Mouse (Mus musculus) MEL (cell line): Measurements from ENCODE around the gene 1500015O10Rik. TPM values are rescaled to one million over a fixed set of nuclear protein-coding genes. Genes with fewer than 3 reads are reported as not detected.

Source experiments
- DNase-seq: peaks from one replicate; pipeline ENCODE4 v3.0.0; 2011; ENCODE audit warnings: low read depth, low spot score
- H3K27ac ChIP-seq: 2 replicates; pipeline ENCODE4 v1.5.1; 2012; ENCODE audit warnings: low read depth, mild to moderate bottlenecking, control low read depth, low read length, moderate library complexity; ENCODE audit not compliant: control insufficient read depth
- H3K27me3 ChIP-seq, 2 experiments: fragments of 150-350 bp in 1 of 2; sonication (generic) in 1 of 2; 2 replicates each; pipeline ENCODE4 v1.6.1; 2012; ENCODE audit warnings: low read length in 2 of 2, mild to moderate bottlenecking in 2 of 2, improper control_type of control experiment in 1 of 2, moderate library complexity in 1 of 2; ENCODE audit not compliant: insufficient read depth in 2 of 2, control insufficient read depth in 1 of 2
- H3K36me3 ChIP-seq, 2 experiments: 2 replicates each; pipeline ENCODE4 v1.6.1; 2012 to 2014; ENCODE audit warnings: low read length in 2 of 2, improper control_type of control experiment in 1 of 2, inconsistent platforms in 1 of 2, mild to moderate bottlenecking in 1 of 2; ENCODE audit not compliant: insufficient read depth in 2 of 2, control insufficient read depth in 1 of 2
- H3K4me1 ChIP-seq, 2 experiments: fragments of 150-350 bp in 1 of 2; sonication (generic) in 1 of 2; 2 replicates each; pipeline ENCODE4 v1.6.1; 2012; ENCODE audit warnings: low read length in 2 of 2, improper control_type of control experiment in 1 of 2, mild to moderate bottlenecking in 1 of 2; ENCODE audit not compliant: insufficient read depth in 2 of 2, control insufficient read depth in 1 of 2
- H3K4me3 ChIP-seq, 2 experiments: fragments of 150-350 bp in 1 of 2; sonication (generic) in 1 of 2; 2 replicates each; pipeline ENCODE4 v1.5.1; 2012; ENCODE audit warnings: low read depth in 2 of 2, low read length in 2 of 2, mild to moderate bottlenecking in 2 of 2, moderate library complexity in 2 of 2, control low read depth in 1 of 2, improper control_type of control experiment in 1 of 2; ENCODE audit not compliant: control insufficient read depth in 1 of 2, insufficient read depth in 1 of 2
- H3K79me2 ChIP-seq: 2 replicates; pipeline ENCODE4 v1.6.1; 2012; ENCODE audit warnings: mild to moderate bottlenecking, low read length, moderate library complexity; ENCODE audit not compliant: control insufficient read depth, poor library complexity, insufficient read depth
- H3K9ac ChIP-seq: 2 replicates; pipeline ENCODE4 v1.6.1; 2012; ENCODE audit warnings: low read depth, mild to moderate bottlenecking, control low read depth, low read length, moderate library complexity; ENCODE audit not compliant: control insufficient read depth, poor library complexity, severe bottlenecking
- H3K9me3 ChIP-seq: fragments of 150-350 bp; sonication (generic); replicated peaks from 2 replicates; pipeline ENCODE4 v1.6.1; 2012; ENCODE audit warnings: mild to moderate bottlenecking, low read length, improper control_type of control experiment, moderate library complexity; ENCODE audit not compliant: insufficient read depth
- CTCF ChIP-seq, 3 experiments: IDR thresholded peaks in 2 of 3; conservative IDR thresholded peaks in 1 of 3; 2 replicates each; pipeline ENCODE4 v1.5.1; 2011 to 2012; ENCODE audit warnings: low read length in 3 of 3, low read depth in 2 of 3, mild to moderate bottlenecking in 2 of 3, improper control_type of control experiment in 1 of 3, inconsistent platforms in 1 of 3, mixed read lengths in 1 of 3, moderate library complexity in 1 of 3; ENCODE audit not compliant: control insufficient read depth in 1 of 3, insufficient read depth in 1 of 3, poor library complexity in 1 of 3, severe bottlenecking in 1 of 3
- E2F4 ChIP-seq: IDR thresholded peaks from 2 replicates; pipeline ENCODE4 v1.6.1; 2011; ENCODE audit warnings: low read depth, low read length, improper control_type of control experiment, borderline replicate concordance
- EP300 ChIP-seq, 2 experiments: IDR thresholded peaks; 2 replicates each; pipeline ENCODE4 v1.6.1; 2011; ENCODE audit warnings: improper control_type of control experiment in 2 of 2, low read length in 2 of 2, low read depth in 1 of 2, mild to moderate bottlenecking in 1 of 2
- ETS1 ChIP-seq: IDR thresholded peaks from 2 replicates; pipeline ENCODE4 v1.6.1; 2012; ENCODE audit warnings: low read depth, mild to moderate bottlenecking, inconsistent platforms, low read length, improper control_type of control experiment, moderate library complexity
- GATA1 ChIP-seq: IDR thresholded peaks from 2 replicates; pipeline ENCODE4 v1.6.1; 2011; ENCODE audit warnings: low read depth, low read length, improper control_type of control experiment
- HCFC1 ChIP-seq: IDR thresholded peaks from 2 replicates; pipeline ENCODE4 v1.6.1; 2012; ENCODE audit warnings: low read depth, mild to moderate bottlenecking, inconsistent platforms, low read length, improper control_type of control experiment, moderate library complexity
- JUND ChIP-seq: IDR thresholded peaks from 2 replicates; pipeline ENCODE4 v1.6.1; 2011; ENCODE audit warnings: low read depth, mild to moderate bottlenecking, improper control_type of control experiment, low read length
- MAFK ChIP-seq: IDR thresholded peaks from 2 replicates; pipeline ENCODE4 v1.6.1; 2011; ENCODE audit warnings: low read depth, mild to moderate bottlenecking, low read length, improper control_type of control experiment, borderline replicate concordance
- NELFE ChIP-seq: IDR thresholded peaks from 2 replicates; pipeline ENCODE4 v1.6.1; 2011; ENCODE audit warnings: low read depth, low read length, improper control_type of control experiment
- NRF1 ChIP-seq: IDR thresholded peaks from 2 replicates; pipeline ENCODE4 v1.6.1; 2014; ENCODE audit warnings: low read depth, mild to moderate bottlenecking, inconsistent platforms, low read length, improper control_type of control experiment, moderate library complexity; ENCODE audit not compliant: poor library complexity, insufficient read depth, severe bottlenecking
- POLR2AphosphoS2 ChIP-seq: IDR thresholded peaks from 2 replicates; pipeline ENCODE4 v1.6.1; 2011; ENCODE audit warnings: low read length, improper control_type of control experiment
- SIN3A ChIP-seq: IDR thresholded peaks from 2 replicates; pipeline ENCODE4 v1.6.1; 2012; ENCODE audit warnings: low read length, improper control_type of control experiment, inconsistent platforms
- TBP ChIP-seq: IDR thresholded peaks from 2 replicates; pipeline ENCODE4 v1.8.0; 2011; ENCODE audit warnings: low read depth, low read length, improper control_type of control experiment
- TCF12 ChIP-seq: IDR thresholded peaks from 2 replicates; pipeline ENCODE4 v1.6.1; 2014; ENCODE audit warnings: low read depth, mild to moderate bottlenecking, inconsistent platforms, low read length, improper control_type of control experiment, moderate library complexity
- ZC3H11A ChIP-seq: IDR thresholded peaks from 2 replicates; pipeline ENCODE4 v1.6.1; 2012; ENCODE audit warnings: low read depth, mild to moderate bottlenecking, inconsistent platforms, low read length, improper control_type of control experiment
- ZNF384 ChIP-seq: IDR thresholded peaks from 2 replicates; pipeline ENCODE4 v1.6.1; 2012; ENCODE audit warnings: low read depth, mild to moderate bottlenecking, inconsistent platforms, low read length, improper control_type of control experiment
- polyA plus RNA-seq, 2 experiments: library from polyadenylated mRNA; stranded (reverse) in 1 of 2; unstranded in 1 of 2; fragments of >175 nt in 1 of 2; fragments of >200 nt in 1 of 2; gene quantifications; 2 replicates each; pipeline versions ENCODE4 v1.2.1 to v1.2.4; 2012; ENCODE audit warnings: low replicate concordance in 2 of 2, low read depth in 1 of 2; ENCODE audit not compliant: insufficient read length in 2 of 2, insufficient read depth in 1 of 2, missing spikeins in 1 of 2
- total RNA-seq: library from RNA; depleted of rRNA; stranded (reverse); fragments of 300-350 nt; gene quantifications from 2 replicates; pipeline ENCODE4 v1.2.3, GENCODE M21; 2012; rRNA removed

1500015O10Rik gene
- total RNA-seq (not detected in 2 replicates), polyA plus RNA-seq (under 1 TPM in 1 of 2 experiments, not detected in 1; 0.08 TPM)

DNA sequence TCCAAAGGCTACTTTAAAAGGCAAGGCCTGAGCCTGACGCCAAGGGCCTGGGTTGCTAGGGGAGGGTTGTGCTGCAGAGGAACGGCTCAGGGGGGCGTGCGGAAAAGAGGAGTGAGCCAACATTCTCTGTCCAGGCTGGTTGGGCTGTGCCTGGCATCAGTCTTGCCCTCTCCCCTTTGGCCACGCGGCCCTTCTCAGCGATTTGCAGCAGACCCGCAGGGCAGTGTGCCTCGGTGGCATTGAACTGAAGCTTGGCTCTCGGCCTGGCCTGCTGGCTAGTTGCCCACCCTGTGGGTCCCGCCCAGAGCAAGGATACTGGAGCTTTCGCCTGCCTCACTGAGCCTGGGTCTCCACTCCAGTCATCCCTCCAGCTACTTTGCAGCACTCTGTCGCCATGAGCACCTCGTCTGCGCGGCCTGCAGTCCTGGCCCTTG lies at the start of gene 1500015O10Rik:
Gene 1500015O10Rik (plus strand): TSS at position 112 of the 434 bp plus-strand sequence.
- Histone ChIP-seq H3K79me2 (no peaks in the 10 kb centered on the region), H3K36me3 (no peaks in the 10 kb centered on the region), H3K4me1 (no peaks in the 10 kb centered on the region), H3K27me3 (no peaks in the 10 kb centered on the region), H3K9me3 (no peaks in the 10 kb centered on the region), H3K4me3 (no peak within 1 kb of the TSS), H3K27ac (no peak within 1 kb of the TSS), H3K9ac (no peak within 1 kb of the TSS)
- DNase-seq = no peak
- TF ChIP-seq NRF1 = no peak
- TF ChIP-seq GATA1 = no peak
- no peak for TF ChIP-seq ZC3H11A
- TF ChIP-seq ZNF384 = no peak
- no peak for TF ChIP-seq CTCF (IDR thresholded peaks at IDR 0.05 in 2 of 3, conservative IDR thresholded peaks at IDR 0.05 in 1 of 3; ENCODE audit: control insufficient read depth in 1 of 3, insufficient read depth in 1 of 3, low read depth in 2 of 3, low read length in 3 of 3, poor library complexity in 1 of 3, severe bottlenecking in 1 of 3)
- no peak for TF ChIP-seq HCFC1
- no peak for TF ChIP-seq MAFK
- no peak for TF ChIP-seq E2F4
- TF ChIP-seq ETS1 = no peak
- no peak for TF ChIP-seq POLR2AphosphoS2
- TF ChIP-seq EP300 (IDR thresholded peaks at IDR 0.05; ENCODE audit: low read depth in 1 of 2, low read length in 2 of 2) = no peak
- TF ChIP-seq JUND = no peak
- TF ChIP-seq TCF12 = no peak

DNA sequence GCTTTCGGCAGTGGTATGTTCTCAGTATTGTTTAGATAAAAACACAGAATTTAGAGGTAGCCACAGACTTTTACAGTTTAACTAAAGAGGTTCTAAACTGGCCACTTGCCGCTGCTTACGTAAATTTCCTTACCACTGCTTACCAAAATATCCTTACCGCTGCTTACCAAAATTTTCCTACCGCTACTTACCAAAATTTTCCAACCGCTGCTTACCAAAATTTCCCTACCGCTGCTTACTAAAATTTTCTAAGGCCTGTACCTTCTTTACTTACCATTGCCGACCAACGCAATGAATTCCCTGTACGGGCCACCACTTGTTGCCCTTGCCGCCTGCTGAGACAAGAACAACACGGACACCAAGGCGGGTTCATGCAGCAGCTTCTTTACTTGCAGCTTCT lies 40.4 kb upstream of the 1500015O10Rik start:
- no peaks in the 10 kb centered on the region for H3K27me3 ChIP-seq
- no peak for DNase-seq
- H3K4me1 ChIP-seq = no peaks in the 10 kb centered on the region
- no peak overlapping the region for H3K9ac ChIP-seq
- no peak for TF ChIP-seq TBP
- TF ChIP-seq TCF12 = no peak
- TF ChIP-seq SIN3A = no peak
- no peak for TF ChIP-seq NRF1
- no peak for TF ChIP-seq NELFE
- H3K79me2 ChIP-seq = no peaks in the 10 kb centered on the region
- no peak overlapping the region for H3K27ac ChIP-seq
- H3K9me3 ChIP-seq = no peaks in the 10 kb centered on the region
- no peaks in the 10 kb centered on the region for H3K36me3 ChIP-seq
- H3K4me3 ChIP-seq = no peak overlapping the region
